Mouse (Mus musculus) induced T-regulatory cell, adult 2 months (primary cell): ENCODE measurements around the gene Nrg3.

Experiments used
- DNase-seq: peaks from one replicate; pipeline ENCODE4 v3.0.0-alpha.2; 2012; ENCODE audit warnings: low read depth

Nrg3 gene

DNA sequence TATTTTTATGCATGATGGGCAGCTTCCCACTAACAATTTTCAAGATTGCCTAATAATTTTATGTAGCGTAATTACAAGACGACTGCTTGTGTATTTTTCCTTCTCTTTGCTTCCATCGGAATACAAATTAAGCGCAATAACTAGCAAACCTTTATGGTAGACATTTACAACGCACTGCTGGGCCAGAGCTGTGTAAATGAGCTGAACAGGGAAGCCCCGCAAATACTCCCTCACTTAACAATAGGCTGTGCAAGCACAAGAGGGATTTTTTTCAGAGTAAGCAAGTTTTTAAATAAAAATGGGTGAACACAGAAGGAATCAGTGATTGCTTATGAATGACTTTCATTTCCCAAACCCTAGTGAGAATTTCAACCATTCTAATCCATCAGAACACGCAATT, 513.5 kb downstream of the Nrg3 start:
- no peak for DNase-seq

DNA sequence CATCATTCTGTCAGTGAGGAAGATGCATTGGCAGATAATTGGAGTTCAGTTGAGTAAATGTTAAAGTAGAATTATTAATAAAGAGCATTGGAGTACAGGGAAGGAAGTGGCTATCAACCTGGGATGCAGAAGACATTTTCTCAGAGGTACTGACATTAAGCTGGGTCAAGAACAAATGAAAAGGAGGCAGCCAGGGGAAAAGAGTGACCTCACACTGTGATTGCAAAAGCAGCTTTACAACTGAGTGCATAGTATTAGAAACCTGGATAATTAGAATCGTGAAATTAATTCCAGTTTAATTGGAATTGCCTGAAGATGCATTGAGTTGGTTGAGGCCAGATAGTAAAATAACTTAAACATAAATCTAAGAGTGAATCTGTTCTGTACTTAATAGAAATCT, 535.4 kb downstream of the Nrg3 start:
- no peak for DNase-seq

DNA sequence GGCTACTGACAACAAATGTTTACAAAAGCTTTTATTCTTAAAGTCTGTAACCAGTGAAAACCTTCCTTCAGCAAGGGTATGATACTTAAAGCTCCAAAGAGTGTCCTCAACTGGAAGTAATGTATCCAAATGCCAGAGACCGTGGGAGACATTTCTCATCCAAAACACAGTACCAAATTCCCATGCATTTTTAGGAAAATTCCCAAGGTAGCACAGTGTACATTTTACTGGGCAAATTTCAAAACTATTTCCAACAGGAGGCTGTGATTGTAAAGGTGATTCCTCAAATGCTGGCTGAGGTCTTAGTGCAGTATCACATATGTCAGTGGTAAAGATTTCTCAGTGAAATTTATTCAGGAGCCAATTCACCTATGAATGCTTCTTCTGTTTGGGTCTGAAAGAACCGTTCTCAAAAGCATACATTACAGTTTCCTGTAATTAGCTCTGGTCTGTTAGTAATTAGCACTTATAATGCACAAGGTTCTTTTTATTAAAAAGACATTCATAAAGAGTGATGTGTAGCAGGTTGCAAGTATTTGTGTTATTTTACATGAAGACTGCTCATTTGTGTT, 536.3 kb downstream of the Nrg3 start:
- no peak for DNase-seq

DNA sequence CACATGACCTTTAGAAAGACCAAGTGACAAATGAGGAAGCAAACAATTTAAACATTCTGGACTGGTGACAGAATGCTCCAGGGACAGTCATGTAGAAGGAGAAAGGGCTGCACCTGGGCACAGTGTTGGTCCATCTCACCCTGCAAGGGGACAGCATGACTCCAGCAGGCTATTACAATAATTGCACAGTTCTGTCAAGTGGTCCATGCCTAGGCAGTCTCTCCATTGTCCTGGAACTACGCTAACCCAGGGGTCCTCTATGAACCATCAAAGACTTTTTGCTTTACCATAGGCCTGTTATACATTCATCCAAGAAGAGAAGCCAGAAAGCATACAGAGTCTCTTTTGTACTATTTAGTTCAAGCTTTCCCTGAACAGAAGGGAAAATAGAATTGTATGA, 549.2 kb downstream of the Nrg3 start:
- DNase-seq, result no peak

DNA sequence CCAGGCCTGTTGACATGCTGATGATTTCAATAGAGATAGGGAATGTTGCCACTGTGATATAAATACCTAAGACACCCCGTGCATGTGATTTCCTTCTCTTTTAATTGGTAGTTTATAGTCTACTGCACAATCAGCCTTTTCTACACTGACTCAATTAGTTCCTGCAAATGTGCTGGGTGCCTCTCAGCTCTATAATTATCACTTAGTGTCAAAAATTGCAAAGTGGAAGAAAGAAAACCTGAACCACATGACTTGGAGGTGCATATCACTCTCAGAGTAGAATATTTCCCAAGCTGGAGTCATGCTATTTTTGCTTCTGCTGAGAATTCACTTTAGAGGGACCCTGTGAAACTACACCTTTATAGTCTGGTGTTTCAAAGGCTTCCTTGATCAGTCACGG, 552.1 kb downstream of the Nrg3 start:
- DNase-seq, result no peak

DNA sequence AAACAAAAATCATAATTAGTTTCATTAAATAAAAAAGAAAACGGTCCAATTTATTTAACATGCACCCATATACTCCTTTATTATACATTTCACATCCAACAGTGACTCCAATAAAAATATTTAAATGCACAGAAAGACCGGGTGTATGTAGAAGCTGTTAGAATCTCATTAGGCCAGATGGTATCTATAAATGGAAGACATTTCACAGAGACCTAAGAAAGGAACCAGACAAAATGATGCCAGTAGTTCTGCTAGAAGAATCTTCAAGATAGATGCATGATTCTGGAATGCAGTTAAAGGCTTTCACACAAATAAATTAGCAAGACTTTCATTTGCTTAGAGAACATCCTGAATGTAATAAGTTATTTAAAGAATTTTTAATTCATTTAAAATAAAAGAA, 602.3 kb downstream of the Nrg3 start:
- DNase-seq, result no peak

DNA sequence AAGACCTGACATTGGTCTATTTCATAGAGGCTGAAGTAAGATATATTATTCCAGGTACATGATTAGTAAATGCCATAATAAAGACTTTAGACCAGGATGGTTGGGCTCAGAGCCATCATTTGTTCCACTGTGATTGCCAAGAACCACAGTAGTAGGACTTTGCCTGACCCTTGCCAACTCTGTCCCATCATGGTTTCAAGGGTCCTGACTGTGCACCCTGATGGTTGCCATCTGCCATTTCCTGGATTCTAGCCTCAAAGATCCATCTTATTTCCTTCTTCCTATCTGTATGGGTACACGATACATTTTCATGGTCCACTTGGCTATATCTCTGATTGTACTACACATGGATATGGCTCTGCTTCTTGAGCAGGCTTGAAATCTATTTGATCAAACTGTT, 625.3 kb downstream of the Nrg3 start:
- DNase-seq, result no peak

DNA sequence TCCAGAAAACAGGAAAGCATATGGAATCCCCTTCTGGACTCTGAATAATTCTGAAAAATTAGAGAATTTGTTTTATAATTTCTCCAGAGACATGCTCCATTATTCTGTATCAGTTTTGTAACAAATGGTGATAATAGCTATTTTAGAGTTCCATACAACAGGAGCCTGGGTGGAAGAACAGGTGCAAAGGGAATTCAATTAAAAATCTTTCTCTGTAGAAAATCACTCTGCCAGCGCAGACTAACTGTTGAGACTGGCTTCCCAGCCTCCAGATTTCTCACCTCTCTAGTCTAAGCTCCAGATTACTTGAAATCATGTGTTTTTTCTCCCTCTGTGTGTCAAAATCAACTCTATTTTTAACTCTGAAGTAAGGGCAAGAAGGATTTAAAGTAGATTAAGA, 625.8 kb downstream of the Nrg3 start:
- DNase-seq, result no peak

DNA sequence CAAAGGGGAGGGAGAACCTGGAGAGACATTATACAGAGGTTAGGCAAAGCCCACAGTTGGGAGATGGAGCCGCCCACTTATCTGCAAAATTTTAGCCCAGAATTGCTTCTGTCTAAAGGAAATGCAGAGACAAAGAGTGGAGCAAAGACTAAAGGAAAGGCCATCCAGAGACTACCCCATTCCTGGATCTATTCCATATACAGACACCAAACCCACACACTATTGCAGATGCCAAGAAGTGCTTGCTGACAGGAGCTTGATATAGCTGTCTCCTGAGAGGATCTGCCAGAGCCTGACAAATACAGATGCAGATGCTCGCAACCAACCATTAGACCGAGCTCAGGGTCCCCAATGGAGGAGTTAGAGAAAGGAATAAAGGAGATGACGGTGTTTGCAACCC, 637.9 kb downstream of the Nrg3 start:
- DNase-seq, result no peak

DNA sequence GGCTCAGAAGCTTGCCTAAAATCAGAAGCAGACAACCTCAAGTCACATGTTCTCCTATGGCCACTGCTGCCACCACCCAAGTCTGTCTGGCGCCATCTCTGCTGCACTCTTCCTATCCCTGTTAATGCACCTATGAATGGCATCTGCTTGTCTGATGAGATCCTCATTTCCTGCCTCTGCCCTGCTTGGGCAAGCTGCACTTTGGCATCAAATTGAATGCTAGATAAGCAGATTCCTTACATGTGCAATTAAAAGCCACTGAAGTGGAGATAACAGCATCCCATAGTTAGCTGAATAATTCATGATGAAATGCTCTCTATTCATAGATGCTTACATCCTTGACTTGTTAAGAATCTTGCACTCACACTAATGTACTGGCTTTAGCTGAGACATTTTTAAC, 648.0 kb downstream of the Nrg3 start:
- no peak for DNase-seq

DNA sequence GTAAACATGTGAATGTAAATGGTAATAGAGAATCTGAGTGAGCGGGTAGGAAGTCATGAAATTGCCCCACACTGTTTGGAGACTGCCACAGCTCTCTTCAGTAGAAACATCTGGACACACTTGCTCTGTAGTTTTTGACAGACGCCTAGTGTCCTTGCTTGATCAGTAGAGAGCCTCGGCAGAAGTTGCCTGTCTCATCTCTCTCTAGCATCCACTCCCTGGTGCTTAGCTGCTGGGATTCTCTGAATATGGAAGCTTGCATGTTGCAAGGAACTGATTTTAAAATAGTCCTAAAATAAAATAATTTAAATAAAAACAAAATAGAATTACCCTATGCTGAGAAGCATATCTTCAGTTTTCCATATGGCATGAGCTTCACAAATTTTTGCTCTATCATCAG, 675.9 kb downstream of the Nrg3 start:
- no peak for DNase-seq

DNA sequence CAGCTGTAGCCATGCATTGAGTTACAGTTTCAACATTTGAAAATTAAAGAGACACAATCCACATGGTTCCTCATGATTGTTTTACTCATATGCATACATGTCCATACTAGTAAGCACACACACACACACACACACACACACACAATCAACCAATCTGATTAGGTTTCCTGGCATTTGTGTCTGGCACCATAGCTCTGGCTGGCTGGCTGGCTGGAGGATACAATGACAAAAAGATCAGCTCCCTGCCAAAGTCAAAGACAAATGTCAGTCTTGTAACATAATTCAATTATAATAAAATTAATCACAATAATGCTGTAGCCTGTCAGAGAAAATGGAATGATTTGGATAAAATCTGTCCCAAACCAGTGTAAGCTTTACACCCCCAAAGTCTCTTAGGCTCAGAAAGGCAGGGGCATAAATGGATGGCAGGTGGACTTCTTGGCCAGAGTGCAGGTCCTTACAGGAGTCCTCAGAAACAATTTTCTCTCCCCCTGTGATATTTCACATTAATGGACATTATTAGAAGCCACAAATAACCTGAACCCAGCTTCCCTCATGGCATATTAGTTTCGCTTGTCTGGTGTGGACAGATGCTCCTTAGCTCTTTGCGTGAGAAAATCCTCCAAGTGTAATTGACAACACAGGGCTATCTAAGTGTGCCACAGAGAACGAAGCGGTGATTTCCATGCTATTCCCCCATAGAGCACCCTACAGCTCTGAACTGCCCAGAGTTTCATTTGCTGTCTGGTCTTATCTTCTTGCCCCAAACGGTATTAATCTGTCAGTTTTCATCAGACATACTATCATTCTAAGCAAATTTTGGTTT, 697.4 kb downstream of the Nrg3 start:
- DNase-seq, result no peak

DNA sequence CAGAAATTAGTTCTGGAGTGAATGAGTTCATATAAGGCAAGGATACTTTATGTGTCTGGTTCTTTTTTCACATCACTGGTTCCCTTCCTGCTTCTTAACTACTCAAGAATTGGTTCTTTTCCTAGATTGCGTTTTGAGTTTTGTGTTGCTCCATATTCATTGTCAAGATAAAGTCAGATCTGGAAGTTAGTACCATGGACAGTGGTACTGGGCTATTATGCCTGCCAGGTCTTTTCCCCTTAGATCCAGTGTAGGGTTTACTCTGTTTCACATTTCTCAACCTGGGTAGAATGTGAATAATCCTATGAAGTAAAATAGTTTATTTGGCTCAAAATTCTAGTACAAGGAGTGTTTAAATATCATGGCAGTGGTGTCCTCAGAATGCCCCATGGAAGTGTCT, 698.1 kb downstream of the Nrg3 start:
- no peak for DNase-seq

DNA sequence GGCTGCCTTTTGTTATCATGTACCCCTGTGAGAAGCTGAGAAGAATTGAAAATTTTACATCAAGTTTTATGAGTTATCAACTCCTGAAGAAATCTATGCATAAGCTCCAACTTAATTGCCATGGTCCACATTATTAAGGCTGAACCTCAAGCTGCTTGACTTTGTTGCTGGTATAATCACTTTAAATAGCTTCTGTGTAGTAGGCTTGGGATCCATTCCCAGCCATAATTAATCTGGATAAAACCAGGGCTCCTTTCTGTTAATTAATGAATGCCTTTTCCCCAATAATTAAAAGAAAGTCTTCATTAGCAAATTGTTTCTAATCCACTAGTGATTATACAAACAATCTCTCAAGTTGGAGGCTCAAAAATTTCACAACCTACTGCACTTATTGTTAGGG, 742.4 kb downstream of the Nrg3 start:
- no peak for DNase-seq

DNA sequence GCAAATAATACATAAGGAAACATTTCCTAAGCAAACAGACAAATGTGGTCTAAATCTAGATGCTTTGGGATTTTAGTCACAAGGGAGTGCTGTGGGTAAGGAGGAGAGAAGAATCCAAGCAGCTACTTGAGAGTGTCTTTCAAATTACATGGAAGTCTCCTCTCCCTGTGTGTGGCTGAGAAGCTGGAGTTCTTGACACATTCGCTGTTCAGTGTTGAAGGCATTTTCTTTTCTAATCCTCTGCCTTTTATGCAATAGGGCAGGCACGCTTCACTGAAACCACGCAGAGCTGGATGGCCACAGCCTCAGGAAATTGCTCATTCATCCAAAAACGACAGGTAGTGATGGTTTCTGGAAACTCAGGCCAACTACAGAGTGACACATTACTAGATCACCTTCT, 769.0 kb downstream of the Nrg3 start:
- no peak for DNase-seq

DNA sequence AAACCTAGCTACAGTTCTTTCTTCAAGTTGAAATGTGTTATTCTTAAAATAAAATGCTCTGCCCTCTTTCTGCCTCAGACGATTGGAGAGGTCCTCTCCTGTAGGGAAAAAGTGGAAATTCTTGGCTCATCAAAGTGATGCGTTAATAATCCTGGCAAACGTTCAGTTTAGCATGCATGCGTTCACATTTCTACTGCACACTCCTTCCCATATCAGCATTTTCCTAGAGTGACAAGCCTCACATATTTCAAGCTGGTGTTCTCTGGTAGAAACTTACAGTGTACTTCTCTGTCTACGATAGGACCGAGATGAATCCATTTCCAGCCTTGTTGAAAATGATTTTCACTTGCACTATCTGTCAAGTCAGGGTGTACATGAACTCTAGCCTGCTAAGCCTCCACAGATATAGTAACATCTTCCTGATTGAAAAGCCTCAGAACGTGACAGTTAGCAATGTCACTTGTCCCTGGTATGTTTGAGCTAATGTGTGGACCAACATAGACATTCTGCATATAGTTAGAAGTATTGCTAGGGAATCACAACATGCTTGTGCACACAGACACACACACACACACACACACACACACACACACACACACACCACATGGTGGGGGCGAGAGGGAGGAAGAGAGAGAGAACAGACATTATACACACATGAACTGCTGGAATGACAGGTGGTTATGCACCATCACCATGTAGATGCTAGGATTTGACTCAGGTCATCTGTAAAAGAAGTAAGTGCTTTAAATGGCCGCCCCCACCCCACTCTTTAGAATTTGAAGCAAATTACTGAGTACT, 770.1 kb downstream of the Nrg3 start:
- no peak for DNase-seq

DNA sequence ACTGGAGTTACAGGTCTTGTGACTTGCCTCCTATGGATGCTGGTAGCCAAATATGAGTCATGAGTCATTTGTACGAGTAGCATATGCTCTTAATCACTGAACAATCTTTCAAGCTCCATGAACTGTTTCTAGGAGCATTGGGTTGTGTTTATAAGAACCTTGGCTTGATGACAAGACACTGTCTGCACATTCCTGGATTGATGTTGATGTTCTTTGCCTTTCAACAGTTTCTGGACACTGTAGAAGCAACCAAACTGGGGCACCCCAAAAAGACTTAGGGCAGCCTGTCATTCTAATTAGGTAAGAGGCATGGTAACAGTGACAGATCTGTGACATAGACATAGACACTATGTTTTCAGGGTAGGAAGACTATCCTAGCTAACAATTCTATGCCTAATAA, 771.5 kb downstream of the Nrg3 start:
- no peak for DNase-seq

DNA sequence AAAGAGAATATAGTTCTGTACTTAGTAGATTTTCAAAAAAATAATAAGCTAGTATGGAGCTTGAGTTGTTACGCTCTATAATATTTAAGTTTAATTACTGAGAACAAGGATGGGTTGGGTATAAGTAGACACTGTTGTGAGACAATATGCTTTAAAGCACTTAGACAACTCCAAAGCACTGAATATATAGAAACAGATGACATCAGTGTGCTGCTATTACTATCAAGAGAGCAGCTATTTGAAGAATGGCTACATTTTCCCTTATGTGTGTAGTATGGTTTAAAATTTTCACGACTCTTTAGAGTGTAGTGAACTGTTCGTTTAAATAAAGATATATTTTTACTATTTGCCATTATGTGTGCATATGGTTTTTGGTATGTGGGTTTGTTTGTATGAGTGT, 771.9 kb downstream of the Nrg3 start:
- no peak for DNase-seq

DNA sequence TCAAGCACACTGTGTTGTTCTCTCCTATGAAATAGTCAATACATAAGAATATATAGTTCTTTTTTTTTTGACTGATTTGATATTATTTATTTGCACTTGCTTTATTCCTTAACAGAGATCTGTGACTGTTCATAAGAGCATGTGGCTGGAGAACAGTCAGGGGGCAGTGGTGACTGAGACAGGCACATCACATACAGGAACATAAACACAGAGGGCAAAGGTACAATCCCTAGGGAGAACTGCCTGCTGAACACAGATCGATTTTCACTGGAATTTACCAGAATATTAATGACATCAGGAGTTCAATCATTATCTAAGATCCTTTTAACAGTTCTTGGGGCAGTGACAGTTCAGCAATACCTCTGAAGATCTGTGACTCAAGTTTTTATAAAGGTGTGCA, 812.9 kb downstream of the Nrg3 start:
- DNase-seq, result no peak

DNA sequence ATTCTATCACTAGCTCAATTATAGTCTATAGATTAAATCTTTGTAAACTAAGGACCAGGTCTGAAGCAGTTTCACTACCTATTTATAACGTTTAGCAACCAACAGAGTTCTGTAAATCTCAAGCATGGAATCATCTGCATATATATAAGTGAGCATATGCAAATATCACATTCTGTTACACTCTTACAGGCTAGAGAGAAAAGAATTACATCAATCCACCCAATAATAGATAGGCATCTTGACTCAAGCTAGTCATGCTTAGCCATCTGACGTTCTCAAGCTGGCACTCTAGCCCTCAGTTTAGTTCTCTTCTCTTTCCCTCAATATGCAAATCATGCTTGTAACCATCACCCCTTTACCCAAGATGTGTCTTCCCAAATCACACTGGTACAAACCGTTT, 835.8 kb downstream of the Nrg3 start:
- DNase-seq, result no peak

DNA sequence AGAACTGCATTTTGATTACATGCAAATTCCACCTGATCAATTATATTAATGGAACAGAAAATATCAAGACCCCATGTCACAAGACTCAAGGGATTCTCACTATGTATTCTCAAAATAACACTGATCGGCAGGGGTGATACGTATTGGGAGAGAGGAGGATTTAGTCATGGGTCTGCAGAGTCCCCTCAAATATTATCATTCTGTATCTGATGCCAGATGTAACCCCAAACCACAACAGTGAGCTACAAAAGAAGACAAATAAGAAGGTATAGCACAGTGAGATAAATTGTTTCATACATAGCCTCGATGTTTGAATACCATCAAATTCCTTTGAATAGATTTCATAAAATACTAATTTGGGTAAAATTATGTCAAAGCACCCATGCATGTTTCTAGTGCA, 842.8 kb downstream of the Nrg3 start:
- no peak for DNase-seq

DNA sequence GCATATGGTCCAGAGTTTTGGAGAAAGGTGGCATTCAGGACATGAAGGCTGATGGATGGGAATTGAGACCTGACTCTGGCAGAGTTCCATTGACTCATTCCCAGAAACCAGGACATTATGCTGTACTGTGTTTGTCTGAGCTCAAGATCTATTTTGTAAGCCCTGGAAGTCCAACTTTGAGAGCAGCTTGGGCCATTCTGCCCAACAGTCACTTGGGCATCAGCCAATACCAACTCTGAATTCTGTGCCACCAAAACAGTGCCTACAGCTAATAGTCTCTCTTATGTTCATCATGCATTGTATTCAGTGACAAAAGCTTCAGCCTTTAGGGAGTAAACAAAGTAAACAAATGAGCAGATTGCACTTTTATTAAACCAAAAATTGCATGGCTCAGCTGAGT, 843.2 kb downstream of the Nrg3 start:
- no peak for DNase-seq

DNA sequence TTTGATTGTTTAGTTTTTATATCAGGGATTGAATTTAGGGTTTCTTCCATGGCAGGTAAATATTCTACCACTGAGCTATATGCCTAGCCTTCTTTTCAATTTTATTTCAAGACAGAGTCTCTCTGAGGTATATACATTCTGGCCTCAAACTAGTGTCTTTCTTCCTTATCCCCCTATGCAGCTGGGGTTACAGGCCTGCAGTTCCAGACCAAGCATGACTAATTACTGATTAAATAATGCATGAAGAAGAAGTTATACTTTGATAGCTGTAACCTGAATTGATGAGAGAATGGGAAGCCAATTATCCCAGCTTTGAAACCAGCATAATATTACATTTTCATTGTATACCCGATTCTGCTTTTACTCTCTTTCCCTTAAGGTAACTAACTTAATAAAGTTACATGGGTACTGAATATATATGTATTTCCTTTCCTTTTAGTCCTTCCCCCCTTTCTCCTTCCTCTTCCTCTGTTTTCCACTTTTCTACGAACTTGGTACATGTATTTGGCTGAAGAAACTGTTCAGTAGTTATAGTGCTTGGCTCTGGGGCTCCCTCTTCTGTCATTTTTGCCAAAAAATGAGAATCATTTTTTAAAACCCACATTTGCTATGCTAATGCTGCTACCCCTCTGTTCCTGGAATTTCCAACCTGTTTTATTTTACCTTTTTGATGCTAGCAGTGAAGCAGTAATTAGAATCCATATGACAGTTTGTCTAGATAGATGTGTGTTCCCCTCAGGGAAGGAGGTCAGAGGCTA, 843.8 kb downstream of the Nrg3 start:
- no peak for DNase-seq
